8 mouse cellular contexts compared by ENCODE assay signal in genomic region chr19:37886355-37887120, GRCm38 (mm10).
DNase-seq lines count a peak whose midpoint lies in the region; ATAC-seq lines count a peak whose summit lies in the region.

No protein-coding gene starts in this region.

- H3K9ac ChIP-seq in intestine, embryonic 14.5 days (ENCODE audit: low read length) = no peak overlapping the region
- no peak overlapping the region for H3K9ac ChIP-seq in midbrain, embryonic 11.5 days (ENCODE audit: low read length)
- peak overlapping the region; percentile 28; the same call in 1 of the 2 replicates for H3K9ac ChIP-seq in stomach, embryonic 16.5 days (ENCODE audit: low read length)

- intact Hi-C loops in left cerebral cortex, postnatal 25 days (cut with DNase I) = loop anchor here (2.0 to 5.0 kb wide), 3 partner anchors 51 to 284 kb away; no protein-coding TSS in a partner anchor

- no peak overlapping the region for H3K27ac ChIP-seq in intestine, embryonic 14.5 days (ENCODE audit: low read depth)
- no peak overlapping the region for H3K27ac ChIP-seq in midbrain, embryonic 11.5 days (ENCODE audit: low read depth, low read length)
- no peak overlapping the region for H3K27ac ChIP-seq in stomach, embryonic 16.5 days (ENCODE audit: low read length)

- H3K9me3 ChIP-seq in intestine, embryonic 14.5 days (ENCODE audit: control insufficient read depth, low read length) = no peaks in the 10 kb centered on the region
- H3K9me3 ChIP-seq in midbrain, embryonic 11.5 days (ENCODE audit: control insufficient read depth, low read length) = no peaks in the 10 kb centered on the region
- no peaks in the 10 kb centered on the region for H3K9me3 ChIP-seq in stomach, embryonic 16.5 days (replicated peaks; ENCODE audit: control insufficient read depth, low read length)

- H3K36me3 ChIP-seq in intestine, embryonic 14.5 days (ENCODE audit: control insufficient read depth, insufficient read depth, low read length) = no peaks in the 10 kb centered on the region
- no peaks in the 10 kb centered on the region for H3K36me3 ChIP-seq in midbrain, embryonic 11.5 days (ENCODE audit: control insufficient read depth, insufficient read depth, low read length)
- no peaks in the 10 kb centered on the region for H3K36me3 ChIP-seq in stomach, embryonic 16.5 days (ENCODE audit: control insufficient read depth, insufficient read depth, low read length)

- H3K4me2 ChIP-seq in intestine, embryonic 14.5 days (ENCODE audit: low read length) = peak overlapping the region; percentile 54
- H3K4me2 ChIP-seq in midbrain, embryonic 11.5 days = peak overlapping the region; percentile 32
- peak overlapping the region; percentile 55 for H3K4me2 ChIP-seq in stomach, embryonic 16.5 days (ENCODE audit: low read depth, low read length)

- peak overlapping the region; percentile 18; the same call in 1 of the 2 replicates for H3K4me3 ChIP-seq in intestine, embryonic 14.5 days (ENCODE audit: low read depth, low read length)
- no peak overlapping the region for H3K4me3 ChIP-seq in midbrain, embryonic 11.5 days (ENCODE audit: low read depth, low read length)
- H3K4me3 ChIP-seq in stomach, embryonic 16.5 days (replicated peaks; ENCODE audit: low read length) = peak overlapping the region; percentile 30

- ATAC-seq in intestine, embryonic 14.5 days (replicated peaks; ENCODE audit: low FRiP score, low TSS enrichment, low read depth) = no peak
- ATAC-seq in midbrain, embryonic 11.5 days (ENCODE audit: low FRiP score) = no peak
- ATAC-seq in stomach, embryonic 16.5 days (ENCODE audit: insufficient read depth, low FRiP score) = no peak; the same call in 1 of the 2 replicates

- DNase-seq in ovary, postnatal 14 days (ENCODE audit: low spot score) = peak; percentile 61
- DNase-seq in ovary, adult 18-20 months (ENCODE audit: low spot score) = no peak
- DNase-seq in cerebellum, adult 9-11 months = peak; percentile 21
- peak; percentile 15 to 91 for DNase-seq in frontal cortex, adult 2 months (ENCODE audit: extremely low spot score in 1 of 2, low spot score in 1 of 2)
- DNase-seq in intestine, embryonic 14.5 days (ENCODE audit: low spot score) = peak; percentile 78
- DNase-seq in left cerebral cortex, postnatal 25 days (ENCODE audit: low spot score in 2 of 2) = peak; percentile 78 to 85
- peak; percentile 97 for DNase-seq in midbrain, embryonic 11.5 days (ENCODE audit: low spot score, missing footprints)

- 8% methylated on average over 15 of the region's 15 CpGs for WGBS in intestine, embryonic 14.5 days
- 18% methylated on average over 15 of the region's 15 CpGs for WGBS in midbrain, embryonic 11.5 days
- 12% methylated on average over 15 of the region's 15 CpGs for WGBS in stomach, embryonic 16.5 days

- H3K27me3 ChIP-seq in intestine, embryonic 14.5 days (replicated peaks; ENCODE audit: control insufficient read depth, insufficient read depth, low read length) = no peaks in the 10 kb centered on the region
- H3K27me3 ChIP-seq in midbrain, embryonic 11.5 days (ENCODE audit: control insufficient read depth, insufficient read depth, low read length) = peaks cover 48% of the 10 kb centered on the region
- H3K27me3 ChIP-seq in stomach, embryonic 16.5 days (ENCODE audit: control insufficient read depth, insufficient read depth, low read length) = no peaks in the 10 kb centered on the region; the same call in 1 of the 2 replicates

- H3K4me1 ChIP-seq in intestine, embryonic 14.5 days (replicated peaks; ENCODE audit: control insufficient read depth, insufficient read depth, low read length) = no peaks in the 10 kb centered on the region
- H3K4me1 ChIP-seq in midbrain, embryonic 11.5 days (ENCODE audit: control insufficient read depth, insufficient read depth, low read length) = no peaks in the 10 kb centered on the region; the same call in 1 of the 2 replicates
- no peaks in the 10 kb centered on the region for H3K4me1 ChIP-seq in stomach, embryonic 16.5 days (ENCODE audit: control insufficient read depth, insufficient read depth, low read length)
